Mouse (Mus musculus): ENCODE results near the gene Pdzd3. TPM values are rescaled to one million over a fixed set of nuclear protein-coding genes. Genes with fewer than 3 reads are reported as not detected.

The Pdzd3 gene
- polyA plus RNA-seq, 1 experiment from 2014 or later, result 0.12 TPM

GRCm38 (mm10) chr9:44249181-44250146 is 1.8 kb downstream of the Pdzd3 start:
- 33% methylated on average over 26 of the region's 26 CpGs for WGBS
- peak overlapping the region; percentile 70 for H3K9ac ChIP-seq
- no peaks in the 10 kb centered on the region for H3K9me3 ChIP-seq
- ATAC-seq (ENCODE audit: extremely low read depth, insufficient number of reproducible peaks, low FRiP score, low TSS enrichment), result peak; percentile 84; the same call in 1 of the 2 replicates
- H3K27me3 ChIP-seq (replicated peaks), result peaks cover 43% of the 10 kb centered on the region
- H3K4me2 ChIP-seq, result peak overlapping the region; percentile 56
- H3K36me3 ChIP-seq, result no peaks in the 10 kb centered on the region
- peaks cover 17% of the 10 kb centered on the region for H3K4me1 ChIP-seq
- no peak overlapping the region; the same call in 1 of the 2 replicates for H3K4me3 ChIP-seq
- no peak overlapping the region for H3K27ac ChIP-seq (replicated peaks)

GRCm38 (mm10) chr9:44247907-44248306 is 3.4 kb downstream of the Pdzd3 start:
- no peak for ATAC-seq (ENCODE audit: extremely low read depth, insufficient number of reproducible peaks, low FRiP score, low TSS enrichment)
- Histone ChIP-seq H3K4me2 (no peak overlapping the region), H3K27ac (replicated peaks) (no peak overlapping the region), H3K9me3 (no peaks in the 10 kb centered on the region), H3K36me3 (no peaks in the 10 kb centered on the region), H3K27me3 (replicated peaks) (peaks cover 40% of the 10 kb centered on the region), H3K9ac (no peak overlapping the region), H3K4me3 (no peak overlapping the region), H3K4me1 (peaks cover 16% of the 10 kb centered on the region)
- 71% methylated on average over 6 of the region's 6 CpGs for WGBS

GRCm38 (mm10) chr9:44243621-44244020 is 7.7 kb downstream of the Pdzd3 start:
- 63% methylated on average over 2 of the region's 2 CpGs for WGBS
- Histone ChIP-seq H3K9ac (no peak overlapping the region), H3K4me3 (no peak overlapping the region), H3K27me3 (replicated peaks) (peaks cover 27% of the 10 kb centered on the region), H3K27ac (replicated peaks) (no peak overlapping the region), H3K4me2 (no peak overlapping the region), H3K9me3 (no peaks in the 10 kb centered on the region), H3K36me3 (no peaks in the 10 kb centered on the region), H3K4me1 (no peaks in the 10 kb centered on the region)
- no peak for ATAC-seq (ENCODE audit: extremely low read depth, insufficient number of reproducible peaks, low FRiP score, low TSS enrichment)

- Histone ChIP-seq H3K27me3 (replicated peaks) (peaks cover 10% of the 10 kb centered on the region; the same call in 1 of the 2 replicates), H3K36me3 (no peaks in the 10 kb centered on the region), H3K27ac (replicated peaks) (no peak overlapping the region), H3K4me3 (no peak overlapping the region), H3K9me3 (no peaks in the 10 kb centered on the region), H3K4me2 (no peak overlapping the region), H3K4me1 (no peaks in the 10 kb centered on the region), H3K9ac (no peak overlapping the region)
- 52% methylated on average over 9 of the region's 9 CpGs for WGBS
- ATAC-seq (ENCODE audit: extremely low read depth, insufficient number of reproducible peaks, low FRiP score, low TSS enrichment), result no peak
These were observed 9.9 kb downstream of the Pdzd3 start for GRCm38 (mm10) chr9:44241418-44241817.

GRCm38 (mm10) chr9:44240911-44241310 is 10.4 kb downstream of the Pdzd3 start:
- ATAC-seq (ENCODE audit: extremely low read depth, insufficient number of reproducible peaks, low FRiP score, low TSS enrichment), result no peak
- Histone ChIP-seq H3K36me3 (no peaks in the 10 kb centered on the region), H3K4me3 (no peak overlapping the region), H3K9me3 (no peaks in the 10 kb centered on the region), H3K4me1 (no peaks in the 10 kb centered on the region), H3K27ac (replicated peaks) (no peak overlapping the region), H3K27me3 (replicated peaks) (peaks cover 10% of the 10 kb centered on the region; the same call in 1 of the 2 replicates), H3K9ac (no peak overlapping the region; the same call in 1 of the 2 replicates), H3K4me2 (no peak overlapping the region)
- WGBS, result 56% methylated on average over 5 of the region's 5 CpGs

GRCm38 (mm10) chr9:44240399-44240798 is 10.9 kb downstream of the Pdzd3 start, which contains the start of gene Ccdc153:
Gene Ccdc153, plus strand, starts transcription at chr9:44240676.
- Histone ChIP-seq H3K4me1 (no peaks in the 10 kb centered on the region), H3K36me3 (no peaks in the 10 kb centered on the region), H3K4me2 (no peak within 1 kb of the TSS), H3K27ac (replicated peaks) (no peak within 1 kb of the TSS), H3K27me3 (replicated peaks) (peaks cover 10% of the 10 kb centered on the region; the same call in 1 of the 2 replicates), H3K9ac (no peak within 1 kb of the TSS; the same call in 1 of the 2 replicates), H3K4me3 (no peak within 1 kb of the TSS), H3K9me3 (no peaks in the 10 kb centered on the region)
- WGBS, result 46% methylated on average over 2 of the region's 2 CpGs
- no peak for ATAC-seq (ENCODE audit: extremely low read depth, insufficient number of reproducible peaks, low FRiP score, low TSS enrichment)

GRCm38 (mm10) chr9:44239447-44239846 is 11.8 kb downstream of the Pdzd3 start:
- 8% methylated on average over 5 of the region's 5 CpGs for WGBS
- no peak for ATAC-seq (ENCODE audit: extremely low read depth, insufficient number of reproducible peaks, low FRiP score, low TSS enrichment)

GRCm38 (mm10) chr9:44238501-44239190 is 12.6 kb downstream of the Pdzd3 start:
- H3K36me3 ChIP-seq, result no peaks in the 10 kb centered on the region
- H3K4me1 ChIP-seq, result 0 out of 2 replicates have a peak, but pooled peaks cover 2% of the 10 kb centered on the region
- no peak overlapping the region for H3K4me3 ChIP-seq
- 72% methylated on average over 17 of the region's 17 CpGs for WGBS
- H3K27me3 ChIP-seq (replicated peaks), result peaks cover 10% of the 10 kb centered on the region; the same call in 1 of the 2 replicates
- no peak overlapping the region for H3K4me2 ChIP-seq
- H3K9ac ChIP-seq, result no peak overlapping the region
- no peaks in the 10 kb centered on the region for H3K9me3 ChIP-seq
- no peak overlapping the region for H3K27ac ChIP-seq (replicated peaks)
- ATAC-seq (ENCODE audit: extremely low read depth, insufficient number of reproducible peaks, low FRiP score, low TSS enrichment), result no peak

More at GRCm38 (mm10) chr9:44239447-44239846, 11.8 kb downstream of the Pdzd3 start:
- H3K9ac ChIP-seq, result no peak overlapping the region
- no peak overlapping the region for H3K4me3 ChIP-seq
- H3K9me3 ChIP-seq, result no peaks in the 10 kb centered on the region
- peaks cover 10% of the 10 kb centered on the region; the same call in 1 of the 2 replicates for H3K27me3 ChIP-seq (replicated peaks)
- 0 out of 2 replicates have a peak, but pooled peaks cover 2% of the 10 kb centered on the region for H3K4me1 ChIP-seq
- H3K36me3 ChIP-seq, result no peaks in the 10 kb centered on the region
- H3K4me2 ChIP-seq, result no peak overlapping the region
- H3K27ac ChIP-seq (replicated peaks), result no peak overlapping the region

GRCm38 (mm10) chr9:44237128-44237527 is 14.1 kb downstream of the Pdzd3 start:
- Histone ChIP-seq H3K9me3 (no peaks in the 10 kb centered on the region), H3K27ac (replicated peaks) (no peak overlapping the region), H3K4me1 (peaks cover 10% of the 10 kb centered on the region), H3K4me2 (no peak overlapping the region), H3K9ac (no peak overlapping the region), H3K27me3 (replicated peaks) (peaks cover 10% of the 10 kb centered on the region; the same call in 1 of the 2 replicates), H3K36me3 (no peaks in the 10 kb centered on the region), H3K4me3 (no peak overlapping the region)
- no peak for ATAC-seq (ENCODE audit: extremely low read depth, insufficient number of reproducible peaks, low FRiP score, low TSS enrichment)
- WGBS, result 62% methylated on average over 4 of the region's 4 CpGs

GRCm38 (mm10) chr9:44236601-44237000 is 14.7 kb downstream of the Pdzd3 start:
- peaks cover 15% of the 10 kb centered on the region for H3K4me1 ChIP-seq
- peaks cover 10% of the 10 kb centered on the region; the same call in 1 of the 2 replicates for H3K27me3 ChIP-seq (replicated peaks)
- no peak overlapping the region for H3K27ac ChIP-seq (replicated peaks)
- no peaks in the 10 kb centered on the region for H3K9me3 ChIP-seq
- ATAC-seq (ENCODE audit: extremely low read depth, insufficient number of reproducible peaks, low FRiP score, low TSS enrichment), result no peak
- H3K36me3 ChIP-seq, result no peaks in the 10 kb centered on the region
- 59% methylated on average over 4 of the region's 4 CpGs for WGBS
- no peak overlapping the region for H3K4me3 ChIP-seq
- no peak overlapping the region for H3K4me2 ChIP-seq
- H3K9ac ChIP-seq, result peak overlapping the region; percentile 14; the same call in 1 of the 2 replicates

Data from heart, embryonic 13.5 days (tissue).